Mouse (Mus musculus) CH12.LX (cell line): ENCODE measurements around the gene Kdm5b. TPM values are rescaled to one million over a fixed set of nuclear protein-coding genes. Genes with fewer than 3 reads are reported as not detected.

Experiments
- DNase-seq: peaks from one replicate; pipeline ENCODE4 v3.0.0-alpha.2; 2013; ENCODE audit errors: extremely low read depth
- H3K27ac ChIP-seq: 2 replicates; pipeline ENCODE4 v1.5.1; 2012; ENCODE audit warnings: low read depth, mild to moderate bottlenecking, control low read depth, moderate library complexity; ENCODE audit not compliant: insufficient read depth
- H3K27me3 ChIP-seq: replicated peaks from 2 replicates; pipeline ENCODE3; 2012; ENCODE audit warnings: inconsistent platforms
- H3K36me3 ChIP-seq, 2 experiments: replicated peaks in 1 of 2; 2 replicates each; pipeline versions ENCODE3 to v1.6.1; 2012; ENCODE audit warnings: inconsistent platforms in 1 of 2, low read length in 1 of 2, mild to moderate bottlenecking in 1 of 2, mixed read lengths in 1 of 2, moderate library complexity in 1 of 2; ENCODE audit not compliant: control insufficient read depth in 1 of 2, insufficient read depth in 1 of 2
- H3K4me1 ChIP-seq, 2 experiments: 2 replicates each; pipeline ENCODE4 v1.6.1; 2012; ENCODE audit warnings: inconsistent platforms in 1 of 2, moderate library complexity in 1 of 2; ENCODE audit not compliant: insufficient read depth in 2 of 2, control insufficient read depth in 1 of 2
- H3K4me2 ChIP-seq: 2 replicates; pipeline ENCODE4 v1.6.1; 2012; ENCODE audit warnings: low read depth, mild to moderate bottlenecking, control low read depth; ENCODE audit not compliant: poor library complexity, insufficient read depth, severe bottlenecking
- H3K4me3 ChIP-seq, 3 experiments: fragments of 150-350 bp in 1 of 3; sonication (generic) in 1 of 3; replicated peaks in 1 of 3; 2 replicates each; pipeline versions ENCODE3 to v1.5.1; 2011 to 2012; ENCODE audit warnings: low read depth in 2 of 3, low read length in 2 of 3, mild to moderate bottlenecking in 2 of 3, moderate library complexity in 2 of 3, control low read depth in 1 of 3, improper control_type of control experiment in 1 of 3, inconsistent platforms in 1 of 3, mixed read lengths in 1 of 3; ENCODE audit not compliant: poor library complexity in 1 of 3
- H3K79me2 ChIP-seq: replicated peaks from 2 replicates; pipeline ENCODE4 v1.6.1; 2012; ENCODE audit warnings: mild to moderate bottlenecking, moderate library complexity; ENCODE audit not compliant: control insufficient read depth, poor library complexity, insufficient read depth, severe bottlenecking; ENCODE audit errors: extremely low read depth
- H3K9ac ChIP-seq: 2 replicates; pipeline ENCODE4 v1.6.1; 2012; ENCODE audit warnings: low read depth, mild to moderate bottlenecking, control low read depth, moderate library complexity; ENCODE audit not compliant: insufficient read depth
- H3K9me3 ChIP-seq: replicated peaks from 2 replicates; pipeline ENCODE3; 2012; ENCODE audit warnings: low read length, inconsistent platforms, mixed read lengths
- BHLHE40 ChIP-seq: IDR thresholded peaks from 2 replicates; pipeline ENCODE4 v1.6.1; 2011; ENCODE audit warnings: mild to moderate bottlenecking, low read depth, low read length, improper control_type of control experiment
- CTCF ChIP-seq, 2 experiments: IDR thresholded peaks in 1 of 2; conservative IDR thresholded peaks in 1 of 2; 2 replicates each; pipeline ENCODE4 v1.5.1; 2011 to 2012; ENCODE audit warnings: low read depth in 2 of 2, low read length in 2 of 2, improper control_type of control experiment in 1 of 2, inconsistent platforms in 1 of 2, mild to moderate bottlenecking in 1 of 2, moderate library complexity in 1 of 2
- JUN ChIP-seq: IDR thresholded peaks from 2 replicates; pipeline ENCODE4 v1.6.1; 2011; ENCODE audit warnings: low read depth, mild to moderate bottlenecking, low read length, improper control_type of control experiment, moderate library complexity; ENCODE audit not compliant: insufficient read depth
- JUND ChIP-seq: conservative IDR thresholded peaks from 2 replicates; pipeline ENCODE4 v1.6.1; 2011; ENCODE audit warnings: low read depth, low read length, improper control_type of control experiment
- MAZ ChIP-seq: IDR thresholded peaks from 2 replicates; pipeline ENCODE4 v1.6.1; 2012; ENCODE audit warnings: low read depth, mild to moderate bottlenecking, inconsistent platforms, low read length, improper control_type of control experiment, moderate library complexity
- MXI1 ChIP-seq: IDR thresholded peaks from 2 replicates; pipeline ENCODE4 v1.6.1; 2011; ENCODE audit warnings: mild to moderate bottlenecking, low read depth, low read length, improper control_type of control experiment
- NRF1 ChIP-seq: IDR thresholded peaks from 2 replicates; pipeline ENCODE4 v1.6.1; 2014; ENCODE audit warnings: low read depth, mild to moderate bottlenecking, inconsistent platforms, low read length, improper control_type of control experiment, moderate library complexity
- PAX5 ChIP-seq: IDR thresholded peaks from 2 replicates; pipeline ENCODE4 v1.6.1; 2012; ENCODE audit warnings: low read length, inconsistent platforms, mixed read lengths
- POLR2A ChIP-seq: IDR thresholded peaks from 2 replicates; pipeline ENCODE4 v1.6.1; 2011; ENCODE audit warnings: low read depth, mild to moderate bottlenecking, improper control_type of control experiment, low read length
- POLR2AphosphoS2 ChIP-seq: IDR thresholded peaks from 2 replicates; pipeline ENCODE4 v1.6.1; 2011; ENCODE audit warnings: low read depth, low read length, improper control_type of control experiment
- RAD21 ChIP-seq: IDR thresholded peaks from 2 replicates; pipeline ENCODE4 v1.6.1; 2011; ENCODE audit warnings: low read depth, mild to moderate bottlenecking, low read length, improper control_type of control experiment, moderate library complexity
- RCOR1 ChIP-seq: conservative IDR thresholded peaks from 2 replicates; pipeline ENCODE4 v1.6.1; 2012; ENCODE audit warnings: low read depth, mild to moderate bottlenecking, inconsistent platforms, low read length, improper control_type of control experiment
- SMC3 ChIP-seq: IDR thresholded peaks from 2 replicates; pipeline ENCODE4 v1.6.1; 2011; ENCODE audit warnings: low read depth, low read length, improper control_type of control experiment
- TCF12 ChIP-seq: IDR thresholded peaks from 2 replicates; pipeline ENCODE4 v1.6.1; 2014; ENCODE audit warnings: low read depth, mild to moderate bottlenecking, inconsistent platforms, low read length, improper control_type of control experiment
- USF1 ChIP-seq: IDR thresholded peaks from 2 replicates; pipeline ENCODE4 v1.6.1; 2014; ENCODE audit warnings: low read depth, mild to moderate bottlenecking, inconsistent platforms, low read length, improper control_type of control experiment
- USF2 ChIP-seq: conservative IDR thresholded peaks from 2 replicates; pipeline ENCODE4 v1.6.1; 2011; ENCODE audit warnings: low read depth, low read length, improper control_type of control experiment
- ZMIZ1 ChIP-seq: IDR thresholded peaks from 2 replicates; pipeline ENCODE4 v1.6.1; 2012; ENCODE audit warnings: low read depth, mild to moderate bottlenecking, inconsistent platforms, low read length, improper control_type of control experiment
- dilution Hi-C: fragments of 300-500 bp; cut with MboI; formaldehyde crosslinking; loops from 2 replicates; pipeline ENCODE4 v1.14.3; 2020; ENCODE audit warnings: low sequenced_read_pairs; ENCODE audit not compliant: extremely low pct_unique_long_range_greater_than_20kb, extremely low pct_ligation_motif_present
- in situ Hi-C: fragments of 300-500 bp; cut with MboI; formaldehyde crosslinking; loops from 3 replicates; pipeline ENCODE4 v1.14.3; 2019; ENCODE audit warnings: low sequenced_read_pairs, low pct_ligation_motif_present, low pct_unique_long_range_greater_than_20kb, mixed read lengths
- polyA plus RNA-seq: library from polyadenylated mRNA; unstranded; fragments of >175 nt; gene quantifications from 2 replicates; pipeline ENCODE4 v1.2.1, GENCODE M21; 2012; ENCODE audit warnings: low read depth; ENCODE audit not compliant: insufficient read length
- total RNA-seq, 2 experiments: library from RNA; depleted of rRNA; stranded (reverse); fragments of 300-350 nt in 1 of 2; fragments of >200 nt in 1 of 2; gene quantifications; 2 replicates each; pipeline ENCODE4 v1.2.3; 2012 to 2014

Gene Kdm5b
- total and polyA plus RNA-seq, 3 experiments, result 1.9 to 14.3 (median 4.1) TPM

- in situ Hi-C loops, result no loop called here
- H3K4me1 ChIP-seq, result no peaks in the 10 kb centered on the region
- dilution Hi-C loops, result no loop called here
- H3K27me3 ChIP-seq, result peaks cover 40% of the 10 kb centered on the region
- H3K4me3 ChIP-seq, result no peak overlapping the region
- no peak overlapping the region for H3K27ac ChIP-seq
- H3K9me3 ChIP-seq, result no peaks in the 10 kb centered on the region
- no peak overlapping the region for H3K4me2 ChIP-seq
- no peak for DNase-seq
- no peaks in the 10 kb centered on the region for H3K36me3 ChIP-seq
- TF ChIP-seq POLR2AphosphoS2, result no peak
- no peak for TF ChIP-seq BHLHE40
- no peak for TF ChIP-seq TCF12
- TF ChIP-seq USF2, result no peak
- no peak for TF ChIP-seq USF1
- TF ChIP-seq JUND, result no peak
- no peak for TF ChIP-seq RAD21
- TF ChIP-seq JUN, result no peak
- no peak for TF ChIP-seq CTCF (conservative IDR thresholded peaks at IDR 0.05 in 1 of 2, IDR thresholded peaks at IDR 0.05 in 1 of 2; ENCODE audit: low read depth in 2 of 2, low read length in 2 of 2)
- no peak for TF ChIP-seq MXI1
- TF ChIP-seq POLR2A, result no peak
- TF ChIP-seq ZMIZ1, result no peak
- TF ChIP-seq PAX5, result no peak
- TF ChIP-seq NRF1, result no peak
- no peak for TF ChIP-seq RCOR1
- TF ChIP-seq, all 38 proteins: peak for 0
- Histone ChIP-seq H3K9ac (no peak overlapping the region), H3K79me2 (no peaks in the 10 kb centered on the region)
Observed at GRCm38 (mm10) chr1:134639460-134639859, 79.5 kb downstream of the Kdm5b start.

- no peaks in the 10 kb centered on the region for H3K79me2 ChIP-seq
- H3K4me2 ChIP-seq, result no peak overlapping the region
- H3K9me3 ChIP-seq, result no peaks in the 10 kb centered on the region
- H3K27ac ChIP-seq, result no peak overlapping the region
- H3K4me1 ChIP-seq, result no peaks in the 10 kb centered on the region
- peaks cover 57% of the 10 kb centered on the region for H3K27me3 ChIP-seq
- peak; percentile 20 for DNase-seq
- H3K36me3 ChIP-seq, result no peaks in the 10 kb centered on the region
- in situ Hi-C loops, result no loop called here
- no peak for TF ChIP-seq MAZ
- TF ChIP-seq RAD21, result peak; percentile 36
- peak; percentile 11 to 60; a peak in 2 of 4 replicates for TF ChIP-seq CTCF (conservative IDR thresholded peaks at IDR 0.05 in 1 of 2, IDR thresholded peaks at IDR 0.05 in 1 of 2; ENCODE audit: low read depth in 2 of 2, low read length in 2 of 2)
- peak; percentile 32 for TF ChIP-seq SMC3
- TF ChIP-seq RCOR1, result no peak
- H3K4me3 ChIP-seq, result no peak overlapping the region
- dilution Hi-C loops, result no loop called here
- no peak overlapping the region for H3K9ac ChIP-seq
Observed at GRCm38 (mm10) chr1:134641507-134641906, 81.5 kb downstream of the Kdm5b start.
